Mouse (Mus musculus): ENCODE measurements around the gene Tmem108.

- TF ChIP-seq POLR2A (IDR thresholded peaks at IDR 0.05; ENCODE audit: borderline replicate concordance, low read depth, low read length) (no peak), CTCF (IDR thresholded peaks at IDR 0.05; ENCODE audit: low read depth, low read length) (no peak)
These were observed 257.0 kb downstream of the Tmem108 start for GRCm38 (mm10) chr9:103504646-103505045.

Data from bone marrow macrophage, adult 2 months (primary cell).